Mouse (Mus musculus) embryonic facial prominence, embryonic 15.5 days (tissue): ENCODE results near the gene Dcp1b. TPM values are rescaled to one million over a fixed set of nuclear protein-coding genes. Genes with fewer than 3 reads are reported as not detected.
"Not testable (repeated sequence)": the region's sequence is repeated elsewhere in the genome, so short reads cannot be mapped to it uniquely, and the experiment has no call there.

Experiments used
- ATAC-seq: fragments of 200-750 bp; cut with Nextera tagmentation; 2 replicates; pipeline ENCODE4 v1.8.0; 2017; ENCODE audit warnings: low read depth, moderate TSS enrichment; ENCODE audit not compliant: insufficient number of reproducible peaks, low FRiP score, low TSS enrichment
- H3K27ac ChIP-seq: fragments of 300-500 bp; sonication (generic); replicated peaks from 2 replicates; pipeline ENCODE4 v1.5.1; 2015; ENCODE audit warnings: mild to moderate bottlenecking, inconsistent platforms
- H3K27me3 ChIP-seq: fragments of 300-500 bp; sonication (generic); 2 replicates; pipeline ENCODE4 v1.6.1; 2015; ENCODE audit warnings: inconsistent platforms
- H3K36me3 ChIP-seq: fragments of 300-500 bp; sonication (generic); 2 replicates; pipeline ENCODE4 v1.6.1; 2015; ENCODE audit warnings: mild to moderate bottlenecking, inconsistent platforms
- H3K4me1 ChIP-seq: fragments of 300-500 bp; sonication (generic); 2 replicates; pipeline ENCODE4 v1.6.1; 2015; ENCODE audit warnings: inconsistent platforms
- H3K4me2 ChIP-seq: fragments of 300-500 bp; sonication (generic); replicated peaks from 2 replicates; pipeline ENCODE4 v1.6.1; 2015; ENCODE audit warnings: mild to moderate bottlenecking, inconsistent platforms
- H3K4me3 ChIP-seq: fragments of 300-500 bp; sonication (generic); replicated peaks from 2 replicates; pipeline ENCODE4 v1.5.1; 2015; ENCODE audit warnings: mild to moderate bottlenecking, inconsistent platforms
- H3K9ac ChIP-seq: fragments of 300-500 bp; sonication (generic); 2 replicates; pipeline ENCODE4 v1.6.1; 2015; ENCODE audit warnings: inconsistent platforms
- H3K9me3 ChIP-seq: fragments of 300-500 bp; sonication (generic); replicated peaks from 2 replicates; pipeline ENCODE4 v1.6.1; 2016; ENCODE audit warnings: inconsistent platforms
- WGBS: fragments of 180-500 bp; shearing (Covaris S2); methylation state at CpG from one replicate; pipeline ENCODE4 v1.1.7; 2015; 5-methylcytosine and 5-hydroxymethylcytosine counted together
- polyA plus RNA-seq: library from polyadenylated mRNA; unstranded; fragments of >200 nt; fragmentation: Nextera tagmentation; extraction: Ambion mirVana; gene quantifications from 2 replicates; pipeline ENCODE4 v1.2.1, GENCODE M21; 2015

The Dcp1b gene
- polyA plus RNA-seq, 1 experiment from 2014 or later, result 10.2 TPM

DNA sequence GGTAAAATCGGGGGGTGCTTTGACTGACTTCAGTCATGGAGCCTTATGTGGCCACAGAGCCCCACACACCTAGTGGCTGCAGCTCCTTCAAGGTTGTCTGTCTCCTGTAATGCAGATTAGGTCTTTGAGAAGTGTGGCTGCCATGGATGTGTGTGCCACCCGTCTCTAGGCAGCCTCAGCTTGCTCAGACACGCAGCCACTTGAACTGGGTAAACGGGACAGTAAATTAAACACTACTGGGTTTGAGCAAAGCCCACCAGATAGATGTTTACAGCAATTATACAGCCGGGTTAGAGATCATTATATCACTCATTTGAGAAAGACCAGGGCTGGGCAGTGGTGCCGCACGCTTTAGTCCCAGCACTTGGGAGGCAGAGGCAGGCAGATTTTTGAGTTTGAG is 19.5 kb downstream of the Dcp1b start:
- ATAC-seq, result no peak
- H3K9ac ChIP-seq, result no peak overlapping the region
- peaks cover 28% of the 10 kb centered on the region for H3K36me3 ChIP-seq
- WGBS, result 59% methylated on average over 7 of the region's 7 CpGs
- H3K9me3 ChIP-seq, result no peaks in the 10 kb centered on the region
- H3K4me1 ChIP-seq, result peaks cover 4% of the 10 kb centered on the region; the same call in 1 of the 2 replicates
- no peak overlapping the region for H3K27ac ChIP-seq
- H3K27me3 ChIP-seq, result no peaks in the 10 kb centered on the region
- H3K4me3 ChIP-seq, result no peak overlapping the region
- H3K4me2 ChIP-seq, result no peak overlapping the region

DNA sequence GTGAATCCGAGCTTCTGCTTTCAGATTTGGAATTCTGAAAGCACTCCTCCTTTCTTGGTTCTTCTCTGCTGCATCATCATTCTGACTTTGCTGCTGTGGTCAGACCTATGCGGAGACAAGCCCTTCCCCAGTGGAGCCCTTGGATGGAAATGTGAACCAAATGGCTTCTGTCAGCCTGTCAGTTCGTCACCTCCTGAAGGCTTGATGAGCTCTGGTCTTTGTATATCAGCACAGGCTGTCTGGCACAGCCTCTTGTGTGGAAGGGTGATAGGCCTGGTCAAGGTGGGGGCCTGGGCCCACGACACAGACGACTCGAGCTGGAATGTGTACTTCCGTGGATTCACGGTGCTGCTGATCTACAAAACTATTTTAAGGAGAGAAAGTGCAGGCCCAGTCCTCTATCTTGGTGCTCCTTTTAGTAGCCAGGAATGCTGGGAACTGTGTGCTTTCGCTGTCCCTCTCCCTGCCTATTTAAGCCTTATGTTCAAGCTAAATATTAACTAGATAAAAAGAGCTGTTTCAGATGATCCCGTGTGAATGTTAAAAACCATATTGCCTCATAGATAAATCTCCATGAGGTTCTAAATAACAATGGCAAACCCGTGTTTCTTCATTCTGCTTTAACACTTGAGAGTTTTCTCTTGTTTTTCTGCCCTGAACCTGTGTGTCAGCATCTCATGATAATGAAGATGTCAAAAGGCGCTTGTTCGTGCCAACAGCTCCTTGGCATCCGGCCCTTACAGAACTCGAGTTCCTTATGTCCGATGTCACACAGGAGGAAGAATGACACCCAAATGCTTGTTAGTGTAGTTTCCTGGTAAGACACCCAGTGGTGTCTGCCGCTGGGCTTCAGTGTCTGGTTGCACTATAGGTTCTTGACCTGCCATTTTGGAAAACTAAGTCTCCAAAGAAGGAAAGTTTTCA is 21.6 kb downstream of the Dcp1b start, which contains the start of gene Cacna1c:
Cacna1c (minus strand) TSS at position 37 of the 924 bp plus-strand sequence.
- ATAC-seq, result no peak
- Histone ChIP-seq H3K4me1 (peaks cover 4% of the 10 kb centered on the region; the same call in 1 of the 2 replicates), H3K9ac (no peak within 1 kb of the TSS), H3K27ac (no peak within 1 kb of the TSS), H3K36me3 (peaks cover 19% of the 10 kb centered on the region), H3K4me2 (no peak within 1 kb of the TSS), H3K27me3 (no peaks in the 10 kb centered on the region), H3K9me3 (no peaks in the 10 kb centered on the region), H3K4me3 (no peak within 1 kb of the TSS)
- 77% methylated on average over 17 of the region's 17 CpGs for WGBS

- 38% methylated on average over 15 of the region's 15 CpGs for WGBS
- no peak overlapping the region for H3K27ac ChIP-seq
- no peak overlapping the region for H3K4me3 ChIP-seq
- H3K4me1 ChIP-seq, result peaks cover 4% of the 10 kb centered on the region; the same call in 1 of the 2 replicates
- H3K27me3 ChIP-seq, result no peaks in the 10 kb centered on the region
- H3K4me2 ChIP-seq, result no peak overlapping the region
- H3K36me3 ChIP-seq, result 0 out of 2 replicates have a peak, but pooled peaks cover 3% of the 10 kb centered on the region
- H3K9me3 ChIP-seq, result no peaks in the 10 kb centered on the region
- no peak for ATAC-seq
- H3K9ac ChIP-seq, result no peak overlapping the region
Observed at GRCm38 (mm10) chr6:119198534-119199273, 23.7 kb downstream of the Dcp1b start.

DNA sequence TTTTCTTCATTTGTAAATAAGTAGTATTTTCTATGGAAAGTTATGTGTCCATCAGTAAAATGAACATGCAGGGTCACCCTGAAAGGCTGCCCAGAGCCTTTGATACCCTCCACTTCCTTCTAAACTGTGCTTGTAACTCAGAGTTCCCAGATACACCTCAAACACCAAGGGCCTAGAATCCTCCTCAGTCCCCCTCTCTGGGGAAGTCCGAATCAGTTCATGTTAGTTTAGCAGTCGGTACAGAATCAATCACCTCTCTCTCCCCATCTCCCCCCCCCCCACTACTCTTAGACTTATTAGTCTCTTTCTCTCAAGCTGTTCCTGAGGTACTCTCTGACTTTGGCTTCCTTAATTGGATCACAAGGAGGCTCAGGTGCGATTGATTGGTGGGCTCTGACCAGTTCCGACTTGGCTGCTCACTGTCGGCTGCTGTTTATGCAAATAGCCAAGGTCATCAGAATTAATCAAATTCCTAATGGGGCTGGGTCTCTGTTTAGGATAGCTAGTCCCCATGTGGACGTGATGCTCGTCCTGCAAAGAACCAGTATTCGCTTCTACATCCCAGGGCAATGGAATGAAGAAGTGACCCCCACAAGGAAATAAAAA is 24.3 kb downstream of the Dcp1b start:
- 51% methylated on average over 8 of the region's 8 CpGs for WGBS
- Histone ChIP-seq H3K4me3 (no peak overlapping the region), H3K9ac (no peak overlapping the region), H3K4me2 (no peak overlapping the region), H3K27ac (no peak overlapping the region), H3K4me1 (peaks cover 4% of the 10 kb centered on the region; the same call in 1 of the 2 replicates), H3K36me3 (0 out of 2 replicates have a peak, but pooled peaks cover 3% of the 10 kb centered on the region), H3K9me3 (no peaks in the 10 kb centered on the region), H3K27me3 (no peaks in the 10 kb centered on the region)
- no peak for ATAC-seq

GRCm38 (mm10) chr6:119200362-119200761 is 25.3 kb downstream of the Dcp1b start:
- 78% methylated on average over 5 of the region's 5 CpGs for WGBS
- Histone ChIP-seq H3K9ac (no peak overlapping the region), H3K9me3 (no peaks in the 10 kb centered on the region), H3K27me3 (no peaks in the 10 kb centered on the region), H3K4me1 (peaks cover 6% of the 10 kb centered on the region), H3K36me3 (0 out of 2 replicates have a peak, but pooled peaks cover 3% of the 10 kb centered on the region), H3K4me3 (no peak overlapping the region), H3K27ac (no peak overlapping the region), H3K4me2 (no peak overlapping the region)
- ATAC-seq, result no peak

DNA sequence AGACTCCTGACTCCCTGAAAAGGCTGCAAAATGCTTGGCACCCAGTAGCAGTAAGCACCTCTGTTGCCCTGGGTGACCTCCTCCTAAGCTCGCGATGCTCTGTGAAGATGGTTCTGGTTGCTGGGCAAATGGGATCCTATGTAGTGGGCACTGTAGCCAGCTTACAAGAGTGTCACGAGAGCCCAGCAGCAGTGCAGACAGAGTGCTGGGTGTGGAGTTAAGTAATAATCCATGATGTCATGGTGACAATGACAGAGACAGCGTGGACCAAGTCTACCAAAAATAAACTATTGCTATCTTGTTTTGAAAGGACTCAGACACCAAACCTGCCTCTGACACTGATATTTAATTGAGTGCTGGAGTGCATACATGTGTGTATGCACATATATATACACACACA is 26.5 kb downstream of the Dcp1b start:
- no peak for ATAC-seq
- Histone ChIP-seq H3K27me3 (no peaks in the 10 kb centered on the region), H3K27ac (no peak overlapping the region), H3K9ac (no peak overlapping the region), H3K36me3 (0 out of 2 replicates have a peak, but pooled peaks cover 3% of the 10 kb centered on the region), H3K9me3 (no peaks in the 10 kb centered on the region), H3K4me3 (no peak overlapping the region), H3K4me1 (peaks cover 8% of the 10 kb centered on the region), H3K4me2 (no peak overlapping the region)
- 91% methylated on average over 4 of the region's 4 CpGs for WGBS

- WGBS, result 88% methylated on average over 7 of the region's 7 CpGs
- Histone ChIP-seq H3K4me3 (no peak overlapping the region), H3K36me3 (0 out of 2 replicates have a peak, but pooled peaks cover 3% of the 10 kb centered on the region), H3K4me1 (peaks cover 3% of the 10 kb centered on the region), H3K27ac (no peak overlapping the region), H3K27me3 (no peaks in the 10 kb centered on the region), H3K9me3 (no peaks in the 10 kb centered on the region), H3K9ac (no peak overlapping the region), H3K4me2 (no peak overlapping the region)
- ATAC-seq, result no peak
Observed at GRCm38 (mm10) chr6:119204286-119204685, 29.2 kb downstream of the Dcp1b start.

GRCm38 (mm10) chr6:119204915-119205314 is 29.9 kb downstream of the Dcp1b start:
- no peak overlapping the region for H3K27ac ChIP-seq
- H3K4me2 ChIP-seq, result no peak overlapping the region
- H3K36me3 ChIP-seq, result 0 out of 2 replicates have a peak, but pooled peaks cover 3% of the 10 kb centered on the region
- H3K27me3 ChIP-seq, result no peaks in the 10 kb centered on the region
- H3K4me1 ChIP-seq, result peaks cover 3% of the 10 kb centered on the region; the same call in 1 of the 2 replicates
- no peak overlapping the region for H3K4me3 ChIP-seq
- no peaks in the 10 kb centered on the region for H3K9me3 ChIP-seq
- H3K9ac ChIP-seq, result no peak overlapping the region
- 75% methylated on average over 3 of the region's 3 CpGs for WGBS
- ATAC-seq, result no peak

DNA sequence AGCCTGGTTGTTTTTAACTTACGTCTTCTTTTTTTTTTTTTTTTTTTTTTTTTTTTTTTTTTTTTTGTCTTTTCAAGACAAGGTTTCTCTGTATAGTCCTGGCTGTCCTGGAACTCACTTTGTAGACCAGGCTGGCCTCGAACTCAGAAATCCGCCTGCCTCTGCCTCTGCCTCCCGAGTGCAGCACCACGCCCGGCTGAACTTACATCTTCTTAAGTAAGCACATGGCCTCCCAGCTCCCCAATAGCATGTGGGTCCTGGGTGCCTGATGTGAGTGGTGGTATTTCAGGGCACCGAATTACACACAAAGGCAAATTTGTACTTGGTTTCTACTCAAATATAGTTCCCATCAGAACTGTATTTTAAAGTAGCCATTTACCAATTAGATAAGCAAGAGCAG is 31.0 kb downstream of the Dcp1b start:
- not testable (repeated sequence) for H3K36me3 ChIP-seq, H3K4me3 ChIP-seq, H3K4me1 ChIP-seq, H3K9ac ChIP-seq, H3K27me3 ChIP-seq, ATAC-seq, H3K27ac ChIP-seq, H3K9me3 ChIP-seq, H3K4me2 ChIP-seq
- 87% methylated on average over 7 of the region's 7 CpGs for WGBS

GRCm38 (mm10) chr6:119213375-119213774 is 38.3 kb downstream of the Dcp1b start:
- Histone ChIP-seq H3K4me3 (no peak overlapping the region), H3K4me1 (no peaks in the 10 kb centered on the region), H3K27ac (no peak overlapping the region), H3K9ac (no peak overlapping the region), H3K27me3 (no peaks in the 10 kb centered on the region), H3K9me3 (no peaks in the 10 kb centered on the region), H3K36me3 (peaks cover 31% of the 10 kb centered on the region), H3K4me2 (no peak overlapping the region)
- WGBS, result 85% methylated on average over 5 of the region's 5 CpGs
- ATAC-seq, result no peak

DNA sequence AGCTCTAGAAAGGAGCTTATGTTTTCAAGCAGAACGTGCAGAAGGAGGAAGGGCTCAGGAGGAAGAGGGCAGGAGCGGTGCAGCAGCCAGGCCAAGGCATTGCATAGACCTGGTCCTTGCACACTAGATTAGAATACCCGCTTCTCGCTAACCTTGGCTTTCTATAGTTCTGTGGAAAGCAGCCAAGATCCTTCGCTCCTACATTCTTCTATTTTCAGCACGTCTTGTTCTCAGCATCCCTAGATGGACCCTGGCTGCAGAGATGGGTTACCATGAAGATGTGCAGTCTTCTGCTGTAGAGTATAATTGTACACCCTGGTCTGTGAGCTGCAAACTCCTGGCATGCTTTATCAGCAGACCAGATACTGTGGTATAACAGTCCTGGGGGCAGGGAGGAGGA is 39.1 kb downstream of the Dcp1b start:
- 71% methylated on average over 6 of the region's 6 CpGs for WGBS
- Histone ChIP-seq H3K9ac (no peak overlapping the region), H3K4me1 (no peaks in the 10 kb centered on the region), H3K36me3 (peaks cover 34% of the 10 kb centered on the region), H3K27me3 (no peaks in the 10 kb centered on the region), H3K9me3 (no peaks in the 10 kb centered on the region), H3K4me3 (no peak overlapping the region), H3K27ac (no peak overlapping the region), H3K4me2 (no peak overlapping the region)
- ATAC-seq, result no peak
